Mouse (Mus musculus): ENCODE data around the gene Pih1d1.
"Not testable (repeated sequence)": the region's sequence is repeated elsewhere in the genome, so short reads cannot be mapped to it uniquely, and the experiment has no call there.

Gene Pih1d1

GRCm38 (mm10) chr7:45145460-45145859, 8.6 kb upstream of the Pih1d1 start:
- no peak for ATAC-seq (ENCODE audit: insufficient number of reproducible peaks, low FRiP score, low TSS enrichment)

- no peak for ATAC-seq (ENCODE audit: insufficient number of reproducible peaks, low FRiP score, low TSS enrichment)
Measured at GRCm38 (mm10) chr7:45147267-45147666, 6.8 kb upstream of the Pih1d1 start.

- no peak for ATAC-seq (ENCODE audit: insufficient number of reproducible peaks, low FRiP score, low TSS enrichment)
Measured at GRCm38 (mm10) chr7:45147899-45148298, 6.2 kb upstream of the Pih1d1 start.

DNA sequence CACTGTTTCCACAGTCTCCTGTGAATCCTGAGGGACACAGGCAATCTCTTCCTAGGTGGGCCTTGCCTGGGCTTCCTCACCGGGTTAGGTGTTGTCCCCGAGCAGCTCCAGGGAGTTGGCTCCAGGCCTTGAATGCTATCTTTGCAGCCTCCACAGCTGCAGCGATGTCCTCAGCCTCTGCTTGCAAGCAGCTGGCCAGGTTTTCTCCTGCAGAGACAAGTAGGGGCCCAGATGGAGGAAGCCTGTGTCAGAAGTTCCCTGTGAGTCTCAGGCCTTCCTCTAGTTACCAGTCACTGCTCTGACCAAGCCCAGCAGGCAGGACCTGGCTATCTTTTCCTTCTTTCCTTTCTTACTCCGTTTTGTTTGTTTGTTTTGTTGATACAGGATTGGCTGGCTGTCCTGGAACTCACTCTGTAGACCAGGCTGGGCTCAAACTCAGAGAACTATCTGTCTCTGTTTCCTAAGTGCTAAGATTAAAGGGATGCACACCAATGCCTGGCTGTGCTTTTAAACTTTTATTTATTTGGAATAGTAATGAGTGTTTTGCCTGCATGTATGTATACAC, 5.5 kb upstream of the Pih1d1 start:
- ATAC-seq (ENCODE audit: insufficient number of reproducible peaks, low FRiP score, low TSS enrichment) = no peak

DNA sequence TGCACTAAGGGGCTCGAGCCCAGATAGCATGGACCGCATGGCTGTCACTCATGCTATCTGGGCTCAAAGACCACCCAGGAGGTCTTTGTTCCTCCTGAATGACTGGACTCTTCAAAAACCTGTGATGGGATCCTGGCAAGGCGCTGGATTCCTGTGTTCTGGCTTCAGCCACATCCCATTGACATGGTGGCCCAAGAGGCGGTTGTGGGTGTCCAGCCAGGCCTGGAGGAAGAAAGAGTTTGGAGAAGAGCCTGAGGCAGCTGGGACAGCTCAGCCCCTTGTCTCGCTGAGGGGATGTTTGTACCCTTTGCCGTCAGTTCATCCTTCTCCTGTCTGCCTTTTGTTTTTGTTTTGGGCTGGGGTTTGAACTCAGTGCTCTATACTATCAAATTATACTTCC, 4.6 kb upstream of the Pih1d1 start:
- no peak for ATAC-seq (ENCODE audit: insufficient number of reproducible peaks, low FRiP score, low TSS enrichment)

GRCm38 (mm10) chr7:45150321-45150720, 3.8 kb upstream of the Pih1d1 start:
- no peak for ATAC-seq (ENCODE audit: insufficient number of reproducible peaks, low FRiP score, low TSS enrichment)

DNA sequence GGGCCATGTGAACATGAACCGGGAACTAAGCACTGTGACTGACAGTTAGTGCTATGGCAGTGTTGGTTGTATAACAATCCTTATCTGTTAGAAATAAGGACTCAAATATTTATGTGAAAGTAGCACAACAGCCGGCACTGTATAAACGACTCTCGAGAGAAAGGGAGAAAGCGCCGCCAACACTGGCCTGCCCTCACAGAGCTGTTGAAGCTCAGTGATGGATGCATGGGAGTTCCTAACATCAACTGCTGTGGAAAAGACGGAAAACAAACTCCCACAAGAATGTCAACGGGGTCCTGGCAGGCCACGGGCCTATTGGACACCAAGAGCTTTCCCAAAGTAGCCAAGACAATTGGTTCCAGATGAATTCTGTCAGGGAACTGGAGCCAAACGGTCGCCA, 2.8 kb upstream of the Pih1d1 start:
- ATAC-seq (ENCODE audit: insufficient number of reproducible peaks, low FRiP score, low TSS enrichment) = no peak

- ATAC-seq (ENCODE audit: insufficient number of reproducible peaks, low FRiP score, low TSS enrichment) = not testable (repeated sequence)
Measured at GRCm38 (mm10) chr7:45153052-45153451, 1.1 kb upstream of the Pih1d1 start.

- no peak for ATAC-seq (ENCODE audit: insufficient number of reproducible peaks, low FRiP score, low TSS enrichment)
Measured at GRCm38 (mm10) chr7:45153586-45153985, 517 bp upstream of the Pih1d1 start.

GRCm38 (mm10) chr7:45154993-45155514, 951 bp downstream of the Pih1d1 start:
- no peak for ATAC-seq (ENCODE audit: insufficient number of reproducible peaks, low FRiP score, low TSS enrichment)

DNA sequence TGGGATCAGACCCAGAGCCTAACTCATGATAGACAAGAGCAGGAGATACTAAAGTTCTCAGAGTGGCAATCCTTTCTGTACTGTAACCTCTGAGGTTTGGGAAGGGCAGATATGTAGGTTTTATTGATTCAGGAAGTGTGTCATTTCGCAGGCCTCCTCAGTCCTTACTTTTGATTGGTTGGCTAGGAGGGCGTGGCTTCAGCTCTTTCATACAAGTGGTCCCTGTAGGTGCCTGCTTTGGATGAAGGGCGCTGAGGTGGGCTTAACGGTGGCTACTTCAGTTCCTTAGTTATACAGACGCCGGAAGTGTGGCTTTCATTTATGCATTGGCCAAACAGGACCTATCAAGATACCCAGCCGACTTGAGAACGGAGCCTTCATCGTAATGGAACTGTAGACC, 1.5 kb downstream of the Pih1d1 start:
- no peak for ATAC-seq (ENCODE audit: insufficient number of reproducible peaks, low FRiP score, low TSS enrichment)

DNA sequence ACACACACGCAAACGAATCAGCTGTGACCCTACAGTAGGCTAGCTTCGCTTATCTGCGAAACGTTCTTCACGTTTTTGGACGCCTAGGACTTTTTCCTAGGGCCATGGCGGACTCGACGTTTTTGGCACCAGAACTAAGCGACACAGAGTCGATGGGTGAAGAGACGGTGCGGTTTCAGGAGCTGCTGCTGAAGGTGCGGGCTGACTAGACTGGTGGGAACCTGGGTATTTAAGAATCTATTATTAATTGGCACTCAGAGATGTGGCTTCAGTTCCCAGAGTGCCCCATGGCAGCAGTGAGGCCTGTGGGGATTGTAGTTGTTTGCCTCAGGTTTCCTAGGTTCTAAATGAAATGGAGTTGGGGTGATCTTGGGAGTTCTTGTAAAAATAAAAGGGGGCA, 2.1 kb downstream of the Pih1d1 start:
- ATAC-seq (ENCODE audit: insufficient number of reproducible peaks, low FRiP score, low TSS enrichment) = no peak

DNA sequence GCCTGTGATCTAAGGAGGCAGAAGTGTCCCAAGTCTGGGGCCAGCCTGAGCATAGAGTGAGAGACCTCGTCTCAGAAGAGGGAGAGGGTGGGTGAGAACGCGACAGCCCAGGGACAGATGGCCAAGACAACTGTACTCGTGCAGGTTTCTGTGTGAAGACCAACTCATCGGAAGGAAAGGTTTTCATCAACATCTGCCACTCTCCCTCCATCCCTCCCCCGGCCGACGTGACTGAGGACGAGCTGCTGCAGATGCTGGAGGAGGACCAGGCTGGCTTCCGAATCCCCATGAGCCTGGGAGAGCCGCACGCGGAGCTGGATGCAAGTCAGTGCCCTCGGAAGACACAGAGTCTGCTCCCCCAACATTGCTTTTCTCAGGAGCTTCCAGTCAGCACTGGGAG, 3.4 kb downstream of the Pih1d1 start:
- no peak for ATAC-seq (ENCODE audit: insufficient number of reproducible peaks, low FRiP score, low TSS enrichment)

DNA sequence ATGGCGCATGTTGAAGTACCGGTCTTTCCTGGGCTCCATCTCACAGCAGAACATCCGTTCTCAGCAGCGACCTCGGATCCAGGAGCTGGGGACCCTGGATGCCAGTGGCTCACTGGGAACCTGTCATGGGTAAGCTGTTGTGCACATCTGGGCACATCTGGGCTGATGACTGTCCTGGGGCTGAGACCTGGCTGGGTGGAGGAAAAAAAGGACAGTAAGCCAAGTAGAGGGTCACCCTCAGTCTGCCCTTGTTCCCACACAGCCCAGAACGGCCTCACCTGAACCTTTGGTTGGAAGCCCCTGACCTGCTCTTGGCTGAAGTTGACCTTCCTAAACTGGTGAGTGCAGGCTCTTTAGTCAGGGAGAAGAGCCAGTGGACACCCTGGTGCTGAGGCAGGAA, 4.9 kb downstream of the Pih1d1 start:
- ATAC-seq (ENCODE audit: insufficient number of reproducible peaks, low FRiP score, low TSS enrichment) = no peak

DNA sequence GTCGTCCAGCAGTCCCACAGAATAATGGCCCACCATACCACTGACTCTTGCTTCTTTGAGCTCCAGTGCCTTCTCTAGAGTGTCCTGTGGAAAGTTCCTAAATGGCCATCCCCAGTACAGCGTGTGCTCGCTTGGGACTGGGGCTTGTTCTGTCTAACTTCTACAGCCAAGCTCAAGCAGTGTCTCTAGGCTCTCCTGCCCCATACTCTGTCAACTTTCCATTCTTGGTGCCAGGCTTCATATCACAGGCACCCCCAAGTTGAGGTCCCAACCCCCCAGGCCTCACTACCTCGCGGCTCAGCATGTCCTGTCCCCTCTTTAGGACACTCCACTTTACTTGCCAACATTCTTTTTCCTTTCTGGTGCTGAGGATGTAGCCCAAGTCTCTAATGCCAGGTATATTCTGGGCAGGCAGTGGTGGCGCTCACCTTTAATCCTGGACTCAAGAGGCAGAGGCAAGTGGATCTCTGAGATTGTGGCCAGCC, 6.3 kb downstream of the Pih1d1 start:
- ATAC-seq (ENCODE audit: insufficient number of reproducible peaks, low FRiP score, low TSS enrichment) = no peak

DNA sequence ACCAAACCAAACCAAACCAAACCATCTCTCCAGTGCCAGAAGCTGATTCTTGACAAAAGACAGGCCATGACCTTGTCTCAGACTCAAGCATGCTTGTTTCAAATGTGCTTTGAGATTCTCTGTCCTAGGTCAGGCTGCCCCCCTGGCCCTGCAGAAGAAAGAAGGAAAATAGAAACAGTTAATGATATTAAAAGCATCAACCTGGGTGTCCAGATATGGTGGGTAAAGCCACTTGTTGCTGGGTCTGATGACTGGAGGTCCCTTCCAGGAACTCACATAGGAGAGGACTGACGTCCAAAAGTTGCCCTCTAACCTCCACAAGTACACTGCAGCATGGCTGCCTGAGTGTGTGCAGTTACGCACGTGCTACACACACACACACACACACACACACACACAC, 6.8 kb downstream of the Pih1d1 start:
- no peak for ATAC-seq (ENCODE audit: insufficient number of reproducible peaks, low FRiP score, low TSS enrichment)

DNA sequence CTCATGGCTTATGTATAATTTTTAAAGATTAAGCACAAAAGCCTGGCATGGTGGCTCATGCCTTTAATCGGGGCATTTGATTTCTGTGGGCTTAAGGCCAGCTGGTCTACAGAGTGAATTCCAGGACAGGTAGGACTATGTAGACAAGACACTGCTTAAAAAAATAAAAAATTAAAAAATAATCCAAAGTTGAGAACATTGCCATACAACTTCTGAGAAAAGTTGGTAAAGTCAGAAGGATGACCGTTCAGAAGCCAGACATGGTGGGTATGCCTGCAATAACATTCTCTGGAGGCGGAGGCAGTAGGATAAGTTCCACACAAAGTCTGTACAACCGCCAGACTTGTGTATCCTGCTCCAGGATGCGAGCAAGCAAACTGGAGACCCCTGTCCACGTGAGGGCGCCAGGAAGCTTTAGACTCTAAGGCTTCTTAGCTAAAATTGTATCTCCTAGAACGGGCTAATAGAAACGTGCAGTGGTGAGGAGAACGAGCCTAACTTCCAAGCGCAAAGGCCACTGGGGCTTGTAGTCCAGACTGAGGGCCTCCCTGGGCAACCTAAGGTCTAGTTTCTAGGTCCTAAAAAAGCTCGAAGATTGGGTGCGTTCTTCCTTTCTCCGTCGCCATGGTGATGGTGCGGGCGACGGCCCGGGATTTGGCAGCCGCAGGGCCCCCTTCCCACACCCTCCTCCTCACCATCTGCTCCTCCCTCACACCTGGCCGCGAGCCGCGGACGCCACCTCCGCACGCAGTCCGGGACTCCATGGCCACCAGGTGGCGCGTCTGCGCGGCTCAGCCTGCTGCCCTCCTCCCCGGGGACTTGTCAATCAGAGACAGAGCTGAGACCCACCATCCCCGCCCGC, 7.7 kb downstream of the Pih1d1 start:
- ATAC-seq (ENCODE audit: insufficient number of reproducible peaks, low FRiP score, low TSS enrichment) = peak; percentile 79

GRCm38 (mm10) chr7:45162551-45162950, 8.4 kb downstream of the Pih1d1 start:
- peak; percentile 1; the same call in 1 of the 2 replicates for ATAC-seq (ENCODE audit: insufficient number of reproducible peaks, low FRiP score, low TSS enrichment)

- no peak for ATAC-seq (ENCODE audit: insufficient number of reproducible peaks, low FRiP score, low TSS enrichment)
Measured at GRCm38 (mm10) chr7:45162996-45163615, 9.0 kb downstream of the Pih1d1 start.

- ATAC-seq (ENCODE audit: insufficient number of reproducible peaks, low FRiP score, low TSS enrichment) = peak; percentile 5; the same call in 1 of the 2 replicates
Measured at GRCm38 (mm10) chr7:45163735-45164490, 9.8 kb downstream of the Pih1d1 start, which contains the start of gene Slc17a7. TSS of gene Slc17a7 (plus strand) at chr7:45163949.
